Mouse (Mus musculus): Measurements from ENCODE around the gene Rpp25l. TPM values are rescaled to one million over a fixed set of nuclear protein-coding genes. Genes with fewer than 3 reads are reported as not detected.
"Not testable (repeated sequence)": the region's sequence is repeated elsewhere in the genome, so short reads cannot be mapped to it uniquely, and the experiment has no call there.

Rpp25l gene
- 68.7 and 69.3 TPM in 2 replicates for polyA plus RNA-seq (2016; fragmentation: Nextera tagmentation; extraction: Ambion mirVana)

DNA sequence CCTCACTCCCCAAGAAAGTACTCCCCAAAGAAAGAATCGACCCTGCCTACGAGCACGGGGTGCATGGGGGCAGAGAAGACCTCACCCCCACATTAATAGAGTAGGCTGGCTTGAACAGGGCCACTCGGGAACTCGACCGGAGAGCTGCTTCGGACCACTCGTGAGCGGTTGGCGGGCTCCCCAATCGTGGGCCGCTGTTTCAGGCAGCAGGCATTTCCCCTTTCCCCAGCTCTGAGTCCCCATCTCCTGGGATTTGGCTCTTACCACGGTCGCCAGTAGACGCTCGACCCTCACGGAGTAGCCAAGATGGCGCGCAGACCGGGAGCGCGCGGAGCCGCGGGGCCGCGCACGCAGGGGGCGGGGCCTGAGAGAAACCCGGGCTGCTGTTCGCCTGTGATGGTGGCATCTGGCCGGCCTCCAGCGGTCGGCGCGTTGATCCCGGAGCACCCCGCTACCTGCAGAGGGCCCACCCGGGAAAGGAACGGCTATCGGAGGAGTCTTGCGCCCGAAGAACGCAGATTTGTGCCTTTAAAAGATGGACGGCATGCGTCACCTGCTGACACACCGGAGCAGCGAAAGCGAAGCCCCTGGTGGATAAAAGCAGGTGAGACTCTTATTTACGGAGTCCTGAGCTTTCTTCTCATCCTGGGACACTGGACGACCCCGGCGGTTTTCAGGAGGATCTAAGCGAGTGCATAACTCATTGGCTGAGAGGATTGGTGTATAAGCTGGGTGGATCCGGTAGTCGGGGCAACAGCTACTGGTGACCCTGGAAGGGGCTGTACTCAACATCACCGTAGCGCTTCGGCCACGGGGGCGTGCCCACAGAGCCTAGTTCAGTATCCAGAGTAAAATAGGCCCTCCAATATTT lies at the start of gene Rpp25l:
Rpp25l (minus strand) TSS at position 338 of the 871 bp plus-strand sequence.
- Histone ChIP-seq H3K27me3 (no peaks in the 10 kb centered on the region), H3K27ac (replicated peaks) (peak within 1 kb of the TSS; percentile 57), H3K36me3 (peaks cover 35% of the 10 kb centered on the region), H3K9me3 (no peaks in the 10 kb centered on the region), H3K4me1 (peaks cover 34% of the 10 kb centered on the region), H3K4me3 (peak within 1 kb of the TSS; percentile 72), H3K9ac (replicated peaks) (peak within 1 kb of the TSS; percentile 83), H3K4me2 (replicated peaks) (peak within 1 kb of the TSS; percentile 91)
- WGBS: under 1% methylated on average over 61 of the region's 61 CpGs
- peak; percentile 57 for ATAC-seq (ENCODE audit: low FRiP score, low read depth)

DNA sequence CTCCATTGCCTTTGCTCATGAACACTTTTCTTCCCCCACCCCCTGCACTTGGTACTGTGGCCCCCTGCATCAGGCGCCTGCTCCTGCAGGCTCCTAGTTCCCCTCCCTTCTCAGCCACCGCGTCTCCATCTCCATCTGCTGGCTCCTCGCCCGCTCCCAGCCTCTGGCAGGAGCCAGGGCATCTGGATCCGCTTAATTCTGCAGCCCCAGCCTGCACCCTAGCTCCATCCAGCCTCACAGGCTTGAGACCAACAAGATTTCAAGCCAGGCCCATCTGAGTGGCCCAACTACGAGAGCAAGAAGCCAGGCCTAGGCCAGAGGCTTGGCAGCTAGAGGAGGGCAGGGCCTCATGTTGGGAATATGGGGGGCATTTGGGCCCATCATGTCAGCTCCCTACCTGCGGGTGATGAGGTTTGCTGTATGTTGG lies 49.4 kb upstream of the Rpp25l start:
- 49% methylated on average over 8 of the region's 8 CpGs for WGBS
- ATAC-seq (ENCODE audit: low FRiP score, low read depth); H3K9me3 ChIP-seq; H3K27me3 ChIP-seq; H3K36me3 ChIP-seq; H3K4me3 ChIP-seq: not testable (repeated sequence)
- Histone ChIP-seq H3K4me1 (peaks cover 34% of the 10 kb centered on the region), H3K27ac (replicated peaks) (0 out of 2 replicates have a peak overlapping the region, but pooled peaks have one; percentile 52), H3K4me2 (replicated peaks) (0 out of 2 replicates have a peak overlapping the region, but pooled peaks have one; percentile 64), H3K9ac (replicated peaks) (peak overlapping the region; percentile 11; the same call in 1 of the 2 replicates)

DNA sequence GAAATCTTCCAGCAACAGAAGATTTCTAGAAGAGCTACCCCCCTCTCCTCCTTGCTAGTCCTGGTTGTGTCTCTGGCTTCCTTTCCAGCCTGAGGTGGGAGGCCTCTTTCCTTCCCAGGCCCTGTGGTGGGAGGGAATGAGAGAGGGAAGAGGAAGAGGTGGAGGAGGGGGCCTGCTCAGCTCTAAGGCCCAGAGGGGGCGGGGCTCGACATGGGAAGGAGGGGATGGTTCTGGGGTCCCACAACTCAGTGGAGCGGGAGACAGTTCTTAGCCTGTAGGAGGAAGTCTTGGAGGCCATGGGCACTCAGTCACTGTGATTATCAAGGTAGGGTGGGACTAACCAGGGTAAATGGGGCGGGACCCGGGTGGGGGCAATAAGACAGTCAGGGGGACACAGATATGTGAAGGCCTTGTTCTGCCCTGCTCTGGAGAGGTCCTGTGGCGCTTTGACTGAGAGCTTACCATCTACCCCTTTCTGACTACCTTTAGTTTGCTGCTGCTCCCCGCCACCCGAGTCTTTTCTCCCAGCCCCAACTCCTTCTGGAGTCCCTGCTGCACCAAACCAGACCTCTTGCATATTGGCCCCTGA lies 48.9 kb upstream of the Rpp25l start:
- WGBS: 36% methylated on average over 8 of the region's 8 CpGs
- Histone ChIP-seq H3K9ac (replicated peaks) (peak overlapping the region; percentile 62; the same call in 1 of the 2 replicates), H3K9me3 (no peaks in the 10 kb centered on the region), H3K4me3 (no peak overlapping the region; the same call in 1 of the 2 replicates), H3K4me1 (peaks cover 34% of the 10 kb centered on the region), H3K4me2 (replicated peaks) (0 out of 2 replicates have a peak overlapping the region, but pooled peaks have one; percentile 64), H3K27ac (replicated peaks) (peak overlapping the region; percentile 52; the same call in 1 of the 2 replicates), H3K36me3 (no peaks in the 10 kb centered on the region), H3K27me3 (no peaks in the 10 kb centered on the region)
- ATAC-seq (ENCODE audit: low FRiP score, low read depth): no peak

DNA sequence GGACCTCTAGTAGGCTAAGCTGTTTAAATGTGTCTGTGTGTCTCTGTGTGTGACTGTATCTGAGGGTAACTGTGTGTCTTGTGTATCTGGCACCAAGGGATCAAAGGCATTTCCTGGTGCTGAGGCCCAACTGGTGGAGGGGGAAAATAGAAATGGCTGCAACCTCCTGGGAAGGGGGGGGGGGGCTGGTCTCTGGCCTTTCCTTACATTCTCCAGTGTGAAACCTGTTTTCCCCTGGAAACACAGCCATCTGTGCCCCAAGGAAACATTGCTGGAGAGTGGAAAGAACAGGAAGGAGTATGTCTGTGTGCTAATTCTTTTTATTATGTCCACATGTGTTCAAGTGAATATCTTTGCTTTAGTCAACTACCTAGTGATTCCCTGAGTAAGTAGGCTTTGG lies 48.3 kb upstream of the Rpp25l start:
- Histone ChIP-seq H3K4me1 (peaks cover 34% of the 10 kb centered on the region), H3K27ac (replicated peaks) (peak overlapping the region; percentile 52; the same call in 1 of the 2 replicates), H3K36me3 (no peaks in the 10 kb centered on the region), H3K9ac (replicated peaks) (peak overlapping the region; percentile 62), H3K4me2 (replicated peaks) (peak overlapping the region; percentile 64; the same call in 1 of the 2 replicates), H3K4me3 (no peak overlapping the region), H3K27me3 (no peaks in the 10 kb centered on the region), H3K9me3 (no peaks in the 10 kb centered on the region)
- ATAC-seq (ENCODE audit: low FRiP score, low read depth): no peak

DNA sequence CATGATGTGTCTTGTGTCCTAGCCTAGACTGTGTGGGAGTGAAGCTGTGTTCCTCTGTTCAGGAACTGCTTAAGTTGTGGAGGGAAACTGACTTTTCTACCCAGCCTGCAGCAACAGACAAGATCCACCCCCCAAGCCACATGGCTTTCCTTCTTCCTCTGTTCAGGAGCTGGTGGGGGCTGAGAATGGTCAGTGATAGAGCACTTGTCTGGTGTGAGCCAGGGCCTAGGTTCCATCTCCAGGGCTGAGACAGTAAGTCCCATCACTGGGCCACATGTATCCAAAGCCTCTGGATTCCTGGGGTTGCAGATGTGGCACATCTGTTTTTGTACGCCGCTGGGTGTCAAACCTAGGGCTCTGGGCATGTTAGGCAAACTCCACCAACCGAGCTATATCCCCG lies 47.6 kb upstream of the Rpp25l start:
- 90% methylated on average over 4 of the region's 4 CpGs for WGBS
- no peak for ATAC-seq (ENCODE audit: low FRiP score, low read depth)
- H3K4me1 ChIP-seq: peaks cover 39% of the 10 kb centered on the region
- peak overlapping the region; percentile 52; the same call in 1 of the 2 replicates for H3K27ac ChIP-seq (replicated peaks)
- H3K4me3 ChIP-seq: peak overlapping the region; percentile 43
- peak overlapping the region; percentile 62 for H3K9ac ChIP-seq (replicated peaks)
- no peaks in the 10 kb centered on the region for H3K36me3 ChIP-seq
- peak overlapping the region; percentile 64 for H3K4me2 ChIP-seq (replicated peaks)
- no peaks in the 10 kb centered on the region for H3K27me3 ChIP-seq
- no peaks in the 10 kb centered on the region for H3K9me3 ChIP-seq

DNA sequence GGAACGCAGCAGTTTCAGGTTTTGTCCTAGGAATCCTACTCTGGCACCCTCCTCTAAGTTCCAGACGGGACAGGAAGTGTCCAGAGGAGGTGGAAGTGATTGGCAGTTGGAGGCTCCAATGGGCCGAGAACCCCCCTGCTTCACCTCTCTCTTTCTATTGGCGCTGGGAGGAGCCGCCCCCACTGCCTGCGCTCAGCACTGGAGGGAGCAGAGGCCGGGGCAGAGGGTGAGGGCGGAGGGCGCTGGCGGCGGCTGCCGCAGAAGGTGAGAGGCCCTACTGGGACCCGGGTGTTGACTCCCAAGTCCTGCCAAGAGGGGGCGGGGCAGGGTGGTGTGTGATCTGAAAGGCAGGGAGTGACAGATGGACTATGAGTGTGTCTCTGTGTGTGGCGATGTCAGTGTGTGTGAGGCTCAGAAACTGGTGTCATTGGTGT lies 47.0 kb upstream of the Rpp25l start:
- Histone ChIP-seq H3K27me3 (no peaks in the 10 kb centered on the region), H3K27ac (replicated peaks) (peak overlapping the region; percentile 52; the same call in 1 of the 2 replicates), H3K4me2 (replicated peaks) (peak overlapping the region; percentile 64), H3K9ac (replicated peaks) (peak overlapping the region; percentile 62), H3K36me3 (no peaks in the 10 kb centered on the region), H3K4me1 (peaks cover 39% of the 10 kb centered on the region), H3K9me3 (no peaks in the 10 kb centered on the region), H3K4me3 (peak overlapping the region; percentile 43)
- peak; percentile 89 for ATAC-seq (ENCODE audit: low FRiP score, low read depth)
- WGBS: under 1% methylated on average over 15 of the region's 15 CpGs

DNA sequence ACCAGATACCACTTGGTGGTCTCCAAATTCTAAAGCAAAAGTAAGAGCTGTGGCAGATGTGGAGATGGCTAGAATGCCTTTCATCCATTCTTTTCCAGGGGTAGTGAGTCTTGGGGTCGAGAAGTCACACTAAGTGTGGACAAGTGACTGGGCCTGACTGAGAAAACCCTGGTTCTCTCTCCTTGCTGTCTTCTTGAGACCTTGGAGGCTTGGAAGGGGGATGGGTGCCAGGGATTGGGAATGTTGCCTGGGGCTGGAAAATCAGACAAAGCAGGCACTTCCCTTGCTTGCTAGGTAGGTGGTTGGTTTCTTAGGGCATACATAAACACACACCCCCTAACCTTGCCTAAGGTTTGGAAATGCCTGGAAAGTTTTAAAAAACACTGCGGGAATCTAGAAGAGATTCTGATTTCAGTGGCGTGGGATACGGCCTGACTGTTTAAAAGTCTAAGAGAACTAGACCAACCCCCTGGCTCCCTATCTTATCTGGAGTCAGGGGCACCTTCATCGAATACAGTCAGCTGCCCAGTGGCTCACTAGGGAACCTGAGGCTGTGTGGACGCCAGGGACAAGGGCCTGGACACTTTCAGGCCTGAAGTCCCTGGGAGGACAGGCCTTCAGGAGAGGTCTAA lies 46.4 kb upstream of the Rpp25l start:
- peak overlapping the region; percentile 62 for H3K9ac ChIP-seq (replicated peaks)
- H3K4me2 ChIP-seq (replicated peaks): peak overlapping the region; percentile 64
- H3K9me3 ChIP-seq: no peaks in the 10 kb centered on the region
- H3K27me3 ChIP-seq: no peaks in the 10 kb centered on the region
- peak overlapping the region; percentile 43 for H3K4me3 ChIP-seq
- no peak for ATAC-seq (ENCODE audit: low FRiP score, low read depth)
- H3K27ac ChIP-seq (replicated peaks): peak overlapping the region; percentile 52; the same call in 1 of the 2 replicates
- 43% methylated on average over 6 of the region's 6 CpGs for WGBS
- no peaks in the 10 kb centered on the region for H3K36me3 ChIP-seq
- H3K4me1 ChIP-seq: peaks cover 43% of the 10 kb centered on the region

DNA sequence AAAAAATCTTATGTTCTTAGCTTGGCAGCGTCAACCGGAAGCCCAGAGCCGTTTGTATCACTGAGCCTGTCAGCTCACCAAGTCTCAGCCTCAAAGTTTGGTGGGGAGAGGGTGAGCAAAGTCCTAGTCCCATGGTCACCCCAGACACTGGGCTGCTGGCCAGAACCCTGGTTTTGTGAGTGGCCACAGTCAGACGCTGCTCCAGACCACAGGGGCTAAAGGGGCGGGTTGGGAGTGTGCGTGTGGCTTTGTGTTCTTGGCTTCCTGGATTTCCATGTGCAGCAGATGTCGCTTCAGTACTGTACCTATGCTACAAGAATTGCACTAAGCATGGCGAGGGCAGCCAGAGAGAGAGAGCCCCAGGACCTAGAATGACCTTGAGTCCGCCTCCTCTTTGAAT lies 45.9 kb upstream of the Rpp25l start:
- Histone ChIP-seq H3K4me1 (peaks cover 43% of the 10 kb centered on the region), H3K27me3 (no peaks in the 10 kb centered on the region), H3K27ac (replicated peaks) (0 out of 2 replicates have a peak overlapping the region, but pooled peaks have one; percentile 3), H3K9me3 (no peaks in the 10 kb centered on the region), H3K36me3 (no peaks in the 10 kb centered on the region), H3K4me2 (replicated peaks) (no peak overlapping the region), H3K9ac (replicated peaks) (0 out of 2 replicates have a peak overlapping the region, but pooled peaks have one; percentile 15), H3K4me3 (no peak overlapping the region)
- ATAC-seq (ENCODE audit: low FRiP score, low read depth): no peak
- 89% methylated on average over 9 of the region's 9 CpGs for WGBS

DNA sequence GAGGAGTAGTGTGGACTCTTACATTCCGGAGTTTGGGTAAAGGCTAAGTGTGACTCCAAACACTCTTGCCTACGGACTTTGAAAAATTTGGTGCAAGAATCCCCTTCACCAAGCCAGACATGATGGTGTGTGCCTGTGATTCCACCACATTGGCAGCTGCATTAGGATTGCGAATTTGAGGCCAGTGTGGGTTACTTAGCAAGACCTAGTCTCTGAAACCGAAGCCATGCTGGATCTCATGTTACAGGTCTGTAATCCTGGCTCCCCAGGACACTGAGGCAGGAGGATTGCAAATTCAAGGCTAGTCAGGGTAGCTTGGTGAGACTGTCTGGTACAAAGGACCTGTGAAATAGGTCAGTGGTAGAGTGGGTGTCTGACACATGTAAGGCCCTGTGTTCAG lies 45.4 kb upstream of the Rpp25l start:
- no peak for ATAC-seq (ENCODE audit: low FRiP score, low read depth)
- 88% methylated on average over 4 of the region's 4 CpGs for WGBS

DNA sequence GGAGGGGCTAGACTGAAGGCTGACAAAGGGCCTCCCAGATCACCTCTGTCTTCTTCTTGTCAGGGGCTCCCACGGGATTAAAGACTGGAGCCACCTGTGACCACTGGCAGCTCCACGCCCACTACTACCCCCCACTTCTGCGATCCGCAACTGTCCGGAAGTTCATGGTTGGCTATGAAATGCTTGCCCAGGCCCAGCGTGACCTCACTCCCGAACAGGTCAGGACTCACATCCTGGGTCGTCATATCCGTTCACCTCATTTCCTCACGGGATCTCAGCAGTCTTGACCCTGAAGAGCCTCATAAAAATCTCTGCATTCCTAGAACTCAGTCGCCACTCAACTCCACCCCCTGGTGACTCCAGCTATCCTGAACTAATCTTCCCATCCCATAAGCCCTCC lies 44.7 kb upstream of the Rpp25l start:
- Histone ChIP-seq H3K27me3 (no peaks in the 10 kb centered on the region), H3K4me1 (peaks cover 43% of the 10 kb centered on the region), H3K27ac (replicated peaks) (no peak overlapping the region), H3K36me3 (no peaks in the 10 kb centered on the region), H3K4me2 (replicated peaks) (no peak overlapping the region), H3K9ac (replicated peaks) (no peak overlapping the region), H3K9me3 (no peaks in the 10 kb centered on the region), H3K4me3 (no peak overlapping the region)
- ATAC-seq (ENCODE audit: low FRiP score, low read depth): no peak
- 85% methylated on average over 11 of the region's 11 CpGs for WGBS

More for the DNA sequence above, 45.4 kb upstream of the Rpp25l start:
- Histone ChIP-seq H3K27ac (replicated peaks) (no peak overlapping the region), H3K27me3 (no peaks in the 10 kb centered on the region), H3K4me2 (replicated peaks) (no peak overlapping the region), H3K9me3 (no peaks in the 10 kb centered on the region), H3K36me3 (no peaks in the 10 kb centered on the region), H3K9ac (replicated peaks) (no peak overlapping the region), H3K4me3 (no peak overlapping the region), H3K4me1 (peaks cover 43% of the 10 kb centered on the region)

DNA sequence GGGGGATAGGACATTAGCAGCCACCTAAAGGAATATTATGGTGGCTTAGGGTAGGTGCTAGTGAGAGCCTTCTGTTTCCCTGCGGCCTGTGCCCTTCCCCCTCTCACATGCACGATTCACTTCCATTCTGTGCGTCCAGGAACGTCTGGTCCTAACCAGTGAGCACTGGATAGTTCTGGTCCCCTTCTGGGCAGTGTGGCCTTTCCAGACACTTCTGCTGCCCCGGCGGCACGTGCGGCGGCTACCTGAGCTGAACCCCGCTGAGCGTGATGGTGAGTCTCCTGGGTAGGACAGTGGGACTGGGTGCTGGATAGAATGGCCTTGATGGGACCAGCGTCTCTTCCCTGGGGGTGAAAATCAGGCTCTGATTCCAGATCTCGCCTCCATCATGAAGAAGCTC lies 44.0 kb upstream of the Rpp25l start:
- WGBS: 93% methylated on average over 13 of the region's 13 CpGs
- Histone ChIP-seq H3K4me3 (no peak overlapping the region), H3K4me2 (replicated peaks) (no peak overlapping the region), H3K9ac (replicated peaks) (no peak overlapping the region; the same call in 1 of the 2 replicates), H3K4me1 (peaks cover 37% of the 10 kb centered on the region), H3K27me3 (no peaks in the 10 kb centered on the region), H3K36me3 (no peaks in the 10 kb centered on the region), H3K9me3 (no peaks in the 10 kb centered on the region), H3K27ac (replicated peaks) (no peak overlapping the region)
- ATAC-seq (ENCODE audit: low FRiP score, low read depth): no peak
